Mouse (Mus musculus) ES-E14 (cell line): ENCODE data around the gene Diaph2.

ENCODE experiments used
- ZC3H11A ChIP-seq: IDR thresholded peaks from 2 replicates; pipeline ENCODE4 v1.6.1; 2012; ENCODE audit warnings: low read depth, mild to moderate bottlenecking, inconsistent platforms, low read length, borderline replicate concordance
- ZNF384 ChIP-seq: IDR thresholded peaks from 2 replicates; pipeline ENCODE4 v1.6.1; 2012; ENCODE audit warnings: low read depth, low read length, inconsistent platforms

- no peak for TF ChIP-seq ZC3H11A
- no peak for TF ChIP-seq ZNF384
Observed at GRCm38 (mm10) chrX:130008210-130008609, 258.7 kb downstream of the Diaph2 start.
